Mouse (Mus musculus) thymus, adult 2 months (tissue): Measurements from ENCODE around the gene A630076J17Rik.

Source experiments
- CTCF ChIP-seq: fragments of 200-500 bp; IDR thresholded peaks from 2 replicates; pipeline ENCODE4 v1.5.1; 2012; ENCODE audit warnings: mild to moderate bottlenecking, control low read depth, low read length, moderate library complexity, borderline replicate concordance; ENCODE audit not compliant: control insufficient read depth, poor library complexity, insufficient read depth; ENCODE audit errors: extremely low read depth
- POLR2A ChIP-seq: fragments of 200-500 bp; IDR thresholded peaks from 2 replicates; pipeline ENCODE4 v1.6.1; 2012; ENCODE audit warnings: mild to moderate bottlenecking, low read length, control low read depth, moderate library complexity; ENCODE audit not compliant: control insufficient read depth, poor library complexity, insufficient read depth; ENCODE audit errors: extremely low read depth

- TF ChIP-seq POLR2A (no peak), CTCF (no peak)
These were observed 788 bp downstream of the A630076J17Rik start for GRCm38 (mm10) chr3:107231202-107231601.
